Mouse (Mus musculus) bone marrow macrophage, adult 2 months (primary cell): ENCODE results near the gene Kctd14. TPM values are rescaled to one million over a fixed set of nuclear protein-coding genes. Genes with fewer than 3 reads are reported as not detected.
"Not testable (repeated sequence)": the region's sequence is repeated elsewhere in the genome, so short reads cannot be mapped to it uniquely, and the experiment has no call there.

ENCODE experiments used
- H3K27ac ChIP-seq: 2 replicates; pipeline ENCODE4 v1.5.1; 2012; ENCODE audit warnings: low read depth, low read length; ENCODE audit not compliant: insufficient read depth
- H3K4me1 ChIP-seq: 2 replicates; pipeline ENCODE4 v1.6.1; 2012; ENCODE audit warnings: low read length; ENCODE audit not compliant: control insufficient read depth, insufficient read depth
- H3K4me3 ChIP-seq: 2 replicates; pipeline ENCODE4 v1.5.1; 2012; ENCODE audit warnings: mild to moderate bottlenecking, low read length, moderate library complexity; ENCODE audit not compliant: insufficient read depth
- CTCF ChIP-seq: IDR thresholded peaks from 2 replicates; pipeline ENCODE4 v1.5.1; 2012; ENCODE audit warnings: low read depth, mild to moderate bottlenecking, low read length, moderate library complexity
- POLR2A ChIP-seq: IDR thresholded peaks from 2 replicates; pipeline ENCODE4 v1.6.1; 2012; ENCODE audit warnings: mild to moderate bottlenecking, low read depth, low read length, borderline replicate concordance
- polyA plus RNA-seq: library from polyadenylated mRNA; stranded (reverse); fragments of >200 nt; gene quantifications from 2 replicates; pipeline ENCODE4 v1.2.4, GENCODE M21; 2012; ENCODE audit not compliant: missing spikeins, insufficient read depth, insufficient read length

Gene Kctd14
- not detected in 2 replicates for polyA plus RNA-seq

DNA sequence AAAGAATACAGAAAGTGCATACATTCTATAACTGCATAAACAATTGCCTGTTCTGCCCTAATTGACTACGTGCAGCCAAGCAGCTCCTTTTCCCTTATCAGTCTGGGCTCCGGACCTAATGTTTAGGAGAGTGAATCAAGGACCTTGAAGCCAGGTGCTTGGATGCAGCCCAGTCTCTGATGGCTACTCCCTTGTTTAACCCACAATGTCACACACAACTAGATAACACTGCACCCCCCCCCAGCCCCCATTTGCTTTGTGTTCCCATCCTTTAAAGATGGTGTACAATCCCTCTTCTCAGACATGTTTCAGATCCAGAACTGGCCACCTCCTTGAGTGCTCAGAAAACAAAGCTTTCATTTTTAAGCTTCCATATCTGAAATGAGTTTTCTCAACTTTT lies at the start of gene Kctd14:
Kctd14 (plus strand) TSS at position 301 of the 400 bp plus-strand sequence.
- not testable (repeated sequence) for H3K4me3 ChIP-seq, H3K4me1 ChIP-seq, H3K27ac ChIP-seq

DNA sequence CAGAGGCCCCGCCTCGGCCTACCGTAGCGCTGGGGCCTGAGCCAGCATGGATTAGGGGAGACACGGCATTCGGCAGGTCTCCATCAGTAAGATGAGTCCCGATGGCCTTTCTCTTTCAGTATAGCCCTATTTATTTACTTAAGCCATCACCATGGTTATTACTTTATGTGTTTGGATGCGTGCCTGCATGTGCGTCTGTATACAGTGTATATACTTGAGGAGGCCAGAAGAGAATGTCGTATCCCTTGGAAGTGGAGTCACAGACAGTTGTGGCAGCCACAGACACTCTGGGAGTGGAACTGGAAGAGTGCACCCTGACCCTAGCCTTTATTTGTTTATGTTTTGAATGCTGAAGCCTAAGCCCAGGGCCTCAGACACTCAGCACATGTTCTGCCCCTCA lies 44.0 kb upstream of the Kctd14 start:
- no peak overlapping the region for H3K4me3 ChIP-seq

DNA sequence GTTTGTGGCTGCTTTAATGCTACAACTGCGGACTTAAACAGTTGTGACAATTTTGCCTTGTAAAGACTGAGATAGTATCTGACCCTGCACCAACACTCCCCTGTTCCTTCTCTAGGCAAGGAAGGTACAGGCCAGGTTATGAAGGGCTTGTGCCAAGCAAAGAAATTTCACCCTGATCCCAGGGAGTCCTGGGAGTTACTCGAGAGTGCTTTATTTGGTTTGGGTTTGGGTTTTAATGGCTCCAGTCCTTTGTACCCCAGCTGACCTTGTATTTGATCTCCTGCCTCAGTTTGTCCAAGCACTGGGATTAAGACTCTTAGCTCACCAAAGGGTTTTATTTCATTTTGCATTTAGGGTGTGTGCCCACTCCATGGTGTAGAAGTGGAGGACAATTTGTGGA lies 40.0 kb upstream of the Kctd14 start:
- TF ChIP-seq CTCF = no peak
- TF ChIP-seq POLR2A = no peak
- no peaks in the 10 kb centered on the region for H3K4me1 ChIP-seq
- no peak overlapping the region for H3K27ac ChIP-seq
- no peak overlapping the region for H3K4me3 ChIP-seq

More for the DNA sequence above, 44.0 kb upstream of the Kctd14 start:
- no peaks in the 10 kb centered on the region for H3K4me1 ChIP-seq
- no peak overlapping the region for H3K27ac ChIP-seq
- TF ChIP-seq CTCF (no peak), POLR2A (no peak)

DNA sequence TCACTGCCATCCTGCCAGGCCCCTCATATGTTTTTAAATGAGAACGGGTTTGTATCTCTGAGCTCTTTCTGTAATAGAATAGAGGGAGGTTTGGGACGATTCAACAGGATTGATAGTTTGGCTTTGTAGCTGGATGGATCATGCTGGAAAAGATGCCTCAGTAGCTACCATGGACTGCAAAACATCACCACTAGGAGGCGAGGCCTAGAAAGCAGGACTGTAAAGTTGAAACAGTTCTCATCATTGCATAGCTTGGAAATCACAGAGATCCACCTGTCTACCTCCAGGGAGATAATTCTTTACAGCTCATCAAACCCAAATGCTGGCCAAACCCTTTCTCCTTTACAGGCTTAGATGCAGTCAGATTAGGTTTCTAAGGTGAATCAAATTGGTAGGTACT lies 39.5 kb upstream of the Kctd14 start:
- no peaks in the 10 kb centered on the region for H3K4me1 ChIP-seq
- H3K4me3 ChIP-seq = no peak overlapping the region
- no peak for TF ChIP-seq CTCF
- TF ChIP-seq POLR2A = no peak
- H3K27ac ChIP-seq = no peak overlapping the region

DNA sequence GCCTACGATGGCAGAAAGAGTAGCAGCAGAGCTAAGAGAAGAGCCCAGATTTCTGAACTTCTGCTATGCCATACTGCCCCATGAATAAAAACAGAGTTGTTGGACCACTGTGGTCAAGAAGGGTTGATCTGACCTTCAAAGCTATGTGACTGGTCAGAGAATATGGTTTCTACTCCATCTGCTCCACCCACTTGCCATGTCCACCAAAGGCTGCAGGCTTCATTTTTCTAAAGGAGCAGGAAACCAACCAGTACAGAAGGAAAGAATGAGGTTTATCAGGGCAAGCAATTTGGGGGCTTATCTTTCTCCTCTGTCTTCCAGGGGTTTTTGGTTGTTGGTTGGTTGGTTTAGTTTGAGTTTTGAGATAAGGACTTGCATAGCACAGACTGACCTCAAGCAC lies 37.1 kb upstream of the Kctd14 start:
- Histone ChIP-seq H3K4me3 (no peak overlapping the region), H3K27ac (no peak overlapping the region), H3K4me1 (peaks cover 6% of the 10 kb centered on the region)
- TF ChIP-seq CTCF = no peak
- no peak for TF ChIP-seq POLR2A

DNA sequence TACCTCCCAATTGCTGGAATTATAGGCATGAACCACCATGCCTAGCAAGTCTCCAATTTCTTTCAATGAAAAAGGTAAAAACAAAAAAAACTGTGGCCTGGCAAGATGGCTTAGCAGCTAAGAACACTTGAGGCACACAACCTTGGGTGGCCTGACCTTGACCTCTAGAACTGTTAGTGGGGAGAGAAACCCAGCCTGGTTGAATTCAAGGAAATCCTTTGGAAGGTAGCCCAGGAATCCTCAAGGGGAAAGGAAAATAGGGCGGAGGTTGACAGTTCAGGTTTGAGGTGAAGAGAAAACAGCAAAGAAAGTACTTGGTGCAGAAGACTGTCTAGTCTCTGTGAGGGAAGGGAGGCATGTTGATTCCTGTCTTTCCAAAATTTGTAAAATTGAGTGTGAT lies 36.7 kb upstream of the Kctd14 start:
- no peak for TF ChIP-seq CTCF
- TF ChIP-seq POLR2A = no peak
- Histone ChIP-seq H3K4me1 (peaks cover 8% of the 10 kb centered on the region), H3K4me3 (no peak overlapping the region)

DNA sequence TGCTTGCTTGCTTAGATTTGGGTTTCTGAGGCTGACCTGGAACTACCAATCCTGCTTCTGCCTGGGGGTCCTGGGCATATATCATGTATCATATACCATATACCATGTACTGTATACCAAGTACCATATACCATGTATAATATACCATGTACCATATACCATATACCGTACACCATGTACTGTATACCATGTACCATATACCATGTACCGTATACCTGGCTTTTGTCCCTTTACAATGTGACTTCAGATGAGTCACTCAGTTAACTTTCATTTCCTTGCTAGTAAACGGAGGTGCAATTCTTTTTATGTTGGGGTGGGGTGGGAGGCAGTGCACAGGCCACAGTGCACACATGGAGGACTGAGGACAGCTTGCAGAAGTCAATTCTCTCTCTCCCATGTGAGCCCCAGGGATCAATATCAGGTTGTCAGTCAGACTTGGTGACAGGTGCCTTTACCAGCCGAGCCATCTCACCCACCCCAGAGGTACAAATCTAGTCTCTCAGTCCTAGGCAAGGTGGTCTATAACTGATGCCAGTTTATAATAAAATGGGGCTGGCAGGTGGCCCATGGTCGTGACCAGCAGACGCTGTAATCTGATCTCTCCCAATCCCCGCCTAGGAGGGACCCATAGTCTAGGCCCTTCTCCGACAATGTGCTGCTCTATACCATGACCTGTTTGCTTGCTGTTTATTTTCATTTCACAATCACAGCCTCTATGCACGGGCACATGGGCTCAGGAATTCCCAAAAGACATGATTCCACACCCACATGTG lies 36.0 kb upstream of the Kctd14 start:
- TF ChIP-seq CTCF = no peak
- TF ChIP-seq POLR2A = no peak
- Histone ChIP-seq H3K4me3 (no peak overlapping the region), H3K27ac (no peak overlapping the region), H3K4me1 (peaks cover 8% of the 10 kb centered on the region)

More for the DNA sequence above, 36.7 kb upstream of the Kctd14 start:
- no peak overlapping the region for H3K27ac ChIP-seq

DNA sequence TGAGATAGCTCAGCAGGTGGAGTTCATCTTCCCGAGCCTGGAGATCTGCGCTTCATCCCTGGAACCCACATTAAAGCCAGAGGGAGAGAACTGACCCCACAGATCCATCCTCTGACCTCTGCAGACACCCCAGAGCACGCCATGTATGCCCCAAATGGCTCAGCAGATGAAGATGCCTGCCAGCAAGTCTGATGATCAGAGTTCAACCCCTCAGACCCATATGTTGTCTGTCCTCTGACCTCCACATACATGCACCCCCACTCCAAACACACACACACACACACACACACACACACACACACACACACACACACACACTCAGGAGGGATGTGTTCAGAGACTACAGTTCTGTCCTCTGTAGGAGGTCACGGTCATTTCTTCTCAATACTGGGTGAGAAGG lies 34.6 kb upstream of the Kctd14 start:
- Histone ChIP-seq H3K4me1 (peaks cover 8% of the 10 kb centered on the region), H3K27ac (no peak overlapping the region), H3K4me3 (no peak overlapping the region)
- no peak for TF ChIP-seq POLR2A
- no peak for TF ChIP-seq CTCF

DNA sequence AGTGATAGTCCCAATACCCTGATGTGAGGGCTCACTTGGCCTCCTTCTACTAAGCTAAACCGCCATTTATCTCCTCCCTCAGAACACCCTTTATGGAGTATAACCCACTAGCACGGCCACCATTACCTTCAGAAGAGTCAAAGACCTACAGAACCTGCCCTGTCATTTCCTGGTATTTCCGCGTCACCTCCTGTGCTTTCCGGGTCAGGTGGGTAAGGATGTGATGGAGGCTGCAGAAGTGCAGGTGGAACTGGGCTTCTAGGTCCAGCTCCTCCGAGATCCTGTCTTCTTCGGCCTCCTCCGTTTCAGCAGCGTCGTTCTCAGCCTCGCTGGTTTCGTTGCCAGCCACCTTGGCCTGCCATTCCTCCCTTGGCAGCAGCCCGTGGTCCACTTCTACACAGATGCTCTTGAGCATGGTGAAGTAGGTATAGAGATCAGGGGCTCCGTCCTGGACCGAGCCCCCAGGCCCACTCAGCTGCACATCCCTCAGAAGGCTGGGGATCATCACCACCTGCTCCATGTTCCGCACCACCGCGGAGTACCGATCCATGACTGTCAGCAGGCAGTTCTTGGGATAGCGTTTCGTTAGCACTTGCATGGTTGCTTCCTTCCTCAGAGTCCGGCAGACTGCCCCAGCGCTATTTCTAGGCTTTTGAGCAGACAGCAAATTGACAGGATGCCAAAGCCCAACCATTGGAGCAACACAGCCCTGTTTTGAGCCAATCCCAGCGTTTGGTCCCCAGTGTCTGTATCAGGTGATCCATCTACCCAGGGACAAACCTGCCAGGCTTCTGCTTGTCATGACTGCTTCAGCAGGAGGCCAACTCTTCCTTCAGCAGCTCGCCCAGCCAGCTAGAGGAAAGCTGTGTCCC lies 34.0 kb upstream of the Kctd14 start, which contains the start of gene Thrsp:
Thrsp (minus strand) TSS at position 825 of the 872 bp plus-strand sequence.
- TF ChIP-seq CTCF (no peak), POLR2A (no peak)
- H3K27ac ChIP-seq = no peak within 1 kb of the TSS
- H3K4me3 ChIP-seq = no peak within 1 kb of the TSS
- H3K4me1 ChIP-seq = peaks cover 8% of the 10 kb centered on the region

DNA sequence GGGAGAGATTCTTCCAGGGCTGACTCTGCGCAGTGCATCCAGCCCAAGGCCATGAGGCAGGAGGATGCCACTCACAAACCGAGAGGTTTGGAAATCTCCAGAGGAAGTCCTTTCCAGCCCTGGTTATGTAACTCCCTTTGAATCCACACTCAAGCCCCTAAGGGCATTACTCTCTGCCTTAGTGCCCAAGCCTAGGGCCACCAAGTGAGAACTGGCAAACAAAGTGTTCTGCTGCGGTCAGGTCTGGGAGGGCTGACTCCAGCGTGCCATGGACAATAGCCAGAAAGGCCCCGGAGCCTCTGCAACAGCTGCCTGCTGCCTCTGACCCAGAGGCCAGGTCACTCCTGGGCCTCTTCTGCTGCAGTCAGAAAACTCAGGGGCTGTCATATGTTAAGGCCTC lies 32.4 kb upstream of the Kctd14 start:
- H3K27ac ChIP-seq = no peak overlapping the region
- no peak overlapping the region for H3K4me3 ChIP-seq
- TF ChIP-seq CTCF = no peak
- TF ChIP-seq POLR2A = no peak
- H3K4me1 ChIP-seq = peaks cover 8% of the 10 kb centered on the region
